Mouse (Mus musculus): Measurements from ENCODE around the gene Crtac1. TPM values are rescaled to one million over a fixed set of nuclear protein-coding genes. Genes with fewer than 3 reads are reported as not detected.

Gene Crtac1
- total and polyA plus RNA-seq, 3 experiments = 0.15 TPM; not detected in 2

DNA sequence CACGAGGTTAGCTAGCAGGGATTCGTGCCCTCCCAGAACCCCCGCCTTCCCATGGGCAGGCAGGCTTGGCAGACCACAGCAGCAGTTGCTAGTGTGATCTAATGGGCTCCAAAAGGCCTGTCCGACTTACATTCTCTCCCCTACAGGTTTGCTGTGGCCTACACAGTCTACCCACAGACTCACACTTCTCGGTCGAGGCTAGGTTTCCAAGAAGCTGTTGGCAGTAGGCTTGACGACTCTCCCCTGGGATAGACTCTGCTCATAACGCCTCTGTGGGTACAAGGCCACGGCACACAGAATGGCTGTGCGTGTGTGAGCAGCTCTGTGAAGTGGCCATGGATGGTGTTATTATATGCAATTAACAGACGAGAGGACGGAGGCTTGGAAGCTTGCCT, 174.3 kb downstream of the Crtac1 start:
- no peak for TF ChIP-seq MAX (IDR thresholded peaks at IDR 0.05; ENCODE audit: low read length)
- no peak for TF ChIP-seq USF1 (IDR thresholded peaks at IDR 0.05; ENCODE audit: low read depth, low read length)
- no peak for TF ChIP-seq ETS1 (IDR thresholded peaks at IDR 0.05; ENCODE audit: low read depth, low read length)
- no peak for TF ChIP-seq ELF1 (IDR thresholded peaks at IDR 0.05; ENCODE audit: low read depth, low read length)
- TF ChIP-seq ZNF384 (IDR thresholded peaks at IDR 0.05; ENCODE audit: low read depth, low read length) = no peak
- no peak for TF ChIP-seq POLR2AphosphoS2 (IDR thresholded peaks at IDR 0.05; ENCODE audit: low read length)
- no peak for TF ChIP-seq SIN3A (IDR thresholded peaks at IDR 0.05; ENCODE audit: low read length)
- TF ChIP-seq TAL1 (IDR thresholded peaks at IDR 0.05; ENCODE audit: low read length) = no peak
- no peak for TF ChIP-seq USF2 (IDR thresholded peaks at IDR 0.05; ENCODE audit: borderline replicate concordance in 1 of 2, insufficient read depth in 1 of 2, low read depth in 1 of 2, low read length in 2 of 2)
- no peak for TF ChIP-seq TCF12 (IDR thresholded peaks at IDR 0.05; ENCODE audit: low read depth, low read length)
- TF ChIP-seq MXI1 (IDR thresholded peaks at IDR 0.05; ENCODE audit: low read depth, low read length) = no peak
- no peak for TF ChIP-seq EP300 (IDR thresholded peaks at IDR 0.05; ENCODE audit: low read depth in 1 of 2, low read length in 2 of 2)
- Histone ChIP-seq H3K36me3 (ENCODE audit: control insufficient read depth in 1 of 2, insufficient read depth in 2 of 2, low read length in 2 of 2) (no peaks in the 10 kb centered on the region), H3K9me3 (replicated peaks; ENCODE audit: insufficient read depth, low read length) (no peaks in the 10 kb centered on the region), H3K79me2 (ENCODE audit: control insufficient read depth, insufficient read depth, low read length, poor library complexity) (no peaks in the 10 kb centered on the region), H3K27ac (ENCODE audit: control insufficient read depth, low read depth, low read length) (no peak overlapping the region), H3K4me1 (ENCODE audit: control insufficient read depth in 1 of 2, insufficient read depth in 2 of 2, low read length in 2 of 2) (no peaks in the 10 kb centered on the region), H3K27me3 (ENCODE audit: control insufficient read depth in 1 of 2, insufficient read depth in 2 of 2, low read length in 2 of 2) (peaks cover 1 to 2% of the 10 kb centered on the region in 2 experiments; a peak in 1 of 4 replicates), H3K9ac (ENCODE audit: control insufficient read depth, low read depth, low read length, poor library complexity, severe bottlenecking) (no peak overlapping the region), H3K4me3 (ENCODE audit: control insufficient read depth in 1 of 2, insufficient read depth in 1 of 2, low read depth in 2 of 2, low read length in 2 of 2) (no peak overlapping the region)
- no peak for DNase-seq (ENCODE audit: low read depth, low spot score)

- no peaks in the 10 kb centered on the region for H3K9me3 ChIP-seq (replicated peaks; ENCODE audit: insufficient read depth, low read length)
- DNase-seq (ENCODE audit: low read depth, low spot score) = no peak
- TF ChIP-seq MAZ (IDR thresholded peaks at IDR 0.05; ENCODE audit: low read depth, low read length) = no peak
- no peak for TF ChIP-seq CTCF (IDR thresholded peaks at IDR 0.05 in 2 of 3, conservative IDR thresholded peaks at IDR 0.05 in 1 of 3; ENCODE audit: control insufficient read depth in 1 of 3, insufficient read depth in 1 of 3, low read depth in 2 of 3, low read length in 3 of 3, poor library complexity in 1 of 3, severe bottlenecking in 1 of 3)
- TF ChIP-seq TBP (IDR thresholded peaks at IDR 0.05; ENCODE audit: low read depth, low read length) = no peak
- no peak for TF ChIP-seq HCFC1 (IDR thresholded peaks at IDR 0.05; ENCODE audit: low read depth, low read length)
- no peak for TF ChIP-seq SIN3A (IDR thresholded peaks at IDR 0.05; ENCODE audit: low read length)
- no peaks in the 10 kb centered on the region for H3K4me1 ChIP-seq (ENCODE audit: control insufficient read depth in 1 of 2, insufficient read depth in 2 of 2, low read length in 2 of 2)
- no peak overlapping the region for H3K4me3 ChIP-seq (ENCODE audit: control insufficient read depth in 1 of 2, insufficient read depth in 1 of 2, low read depth in 2 of 2, low read length in 2 of 2)
- peaks cover 1 to 2% of the 10 kb centered on the region in 2 experiments; a peak in 1 of 4 replicates for H3K27me3 ChIP-seq (ENCODE audit: control insufficient read depth in 1 of 2, insufficient read depth in 2 of 2, low read length in 2 of 2)
- no peaks in the 10 kb centered on the region for H3K36me3 ChIP-seq (ENCODE audit: control insufficient read depth in 1 of 2, insufficient read depth in 2 of 2, low read length in 2 of 2)
- no peak overlapping the region for H3K27ac ChIP-seq (ENCODE audit: control insufficient read depth, low read depth, low read length)
- H3K9ac ChIP-seq (ENCODE audit: control insufficient read depth, low read depth, low read length, poor library complexity, severe bottlenecking) = no peak overlapping the region
- no peaks in the 10 kb centered on the region for H3K79me2 ChIP-seq (ENCODE audit: control insufficient read depth, insufficient read depth, low read length, poor library complexity)
Observed at GRCm38 (mm10) chr19:42256611-42257240, 174.9 kb downstream of the Crtac1 start.

Data from MEL (cell line).